Mouse (Mus musculus): ENCODE measurements around the gene Lrfn4. TPM values are rescaled to one million over a fixed set of nuclear protein-coding genes. Genes with fewer than 3 reads are reported as not detected.

Lrfn4 gene
- polyA plus RNA-seq, 1 experiment from 2014 or later = 46.6 TPM

- in situ Hi-C loops (cut with MboI; ENCODE audit: low pct_unique_long_range_greater_than_20kb) = no loop called here
- ATAC-seq (no peak), DNase-seq (ENCODE audit: low read depth, low spot score) (no peak)
- no peaks in the 10 kb centered on the region for H3K27me3 ChIP-seq
- no peak for TF ChIP-seq CTCF (IDR thresholded peaks at IDR 0.05)
- ChIA-PET CTCF (no interaction called here), POLR2A (no interaction called here)
These were observed 3.1 kb downstream of the Lrfn4 start for GRCm38 (mm10) chr19:4612181-4612961.

GRCm38 (mm10) chr19:4610109-4610508 lies 5.4 kb downstream of the Lrfn4 start:
- in situ Hi-C loops (cut with MboI; ENCODE audit: low pct_unique_long_range_greater_than_20kb) = no loop called here
- no peak for TF ChIP-seq CTCF (IDR thresholded peaks at IDR 0.05)
- DNase-seq (ENCODE audit: low read depth, low spot score) = no peak
- H3K27me3 ChIP-seq = no peaks in the 10 kb centered on the region
- ChIA-PET POLR2A (no interaction called here), CTCF (interaction anchor here (0.8 to 1.2 kb wide), 2 partner anchors 11 to 24 kb away, joined by 3 read pairs; no protein-coding TSS in a partner anchor)
- ATAC-seq = no peak

DNA sequence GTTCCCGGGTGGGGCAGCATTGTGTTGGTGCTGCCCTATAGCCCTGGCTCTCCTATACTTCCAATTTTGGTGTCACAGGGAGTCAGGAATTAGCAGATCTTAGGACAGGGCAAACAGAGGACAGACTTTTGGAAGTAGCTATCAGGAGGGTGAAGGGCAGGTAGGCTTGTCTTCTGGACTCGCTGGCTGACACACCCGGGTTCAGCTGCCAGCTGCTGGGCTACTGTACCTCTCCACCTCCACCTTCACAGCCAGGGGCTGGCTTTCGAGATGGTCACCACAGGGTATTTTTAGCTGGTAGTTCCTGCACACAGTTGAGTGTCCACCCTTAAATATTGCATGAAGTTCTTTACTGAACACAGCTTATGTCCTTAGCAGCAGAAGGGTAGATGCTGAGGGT lies 7.0 kb downstream of the Lrfn4 start:
- POLR2A ChIA-PET = no interaction called here
- in situ Hi-C loops (cut with MboI; ENCODE audit: low pct_unique_long_range_greater_than_20kb) = no loop called here
- DNase-seq (ENCODE audit: low read depth, low spot score) = no peak
- ATAC-seq = no peak
- no peaks in the 10 kb centered on the region for H3K27me3 ChIP-seq
- TF ChIP-seq CTCF (IDR thresholded peaks at IDR 0.05) = no peak
- CTCF ChIA-PET = interaction anchor here (1.0 kb wide), 1 partner anchor 111 kb away, joined by 3 read pairs; no protein-coding TSS in a partner anchor

- no peak for TF ChIP-seq CTCF (IDR thresholded peaks at IDR 0.05)
- in situ Hi-C loops (cut with MboI; ENCODE audit: low pct_unique_long_range_greater_than_20kb) = no loop called here
- H3K27me3 ChIP-seq = no peaks in the 10 kb centered on the region
- CTCF ChIA-PET = no interaction called here
- ATAC-seq = no peak
- POLR2A ChIA-PET = interaction anchor here (0.6 kb wide), 1 partner anchor 171 kb away, joined by 4 read pairs; no protein-coding TSS in a partner anchor
- DNase-seq (ENCODE audit: low read depth, low spot score) = no peak
These were observed 8.1 kb downstream of the Lrfn4 start for GRCm38 (mm10) chr19:4607406-4607805.

GRCm38 (mm10) chr19:4605654-4606053 lies 9.8 kb downstream of the Lrfn4 start:
- POLR2A ChIA-PET = interaction anchor here (0.7 kb wide), 1 partner anchor 21 kb away, joined by 4 read pairs; no protein-coding TSS in a partner anchor
- ATAC-seq = no peak
- CTCF ChIA-PET = no interaction called here
- in situ Hi-C loops (cut with MboI; ENCODE audit: low pct_unique_long_range_greater_than_20kb) = no loop called here
- H3K27me3 ChIP-seq = no peaks in the 10 kb centered on the region
- no peak for TF ChIP-seq CTCF (IDR thresholded peaks at IDR 0.05)
- DNase-seq (ENCODE audit: low read depth, low spot score) = no peak

GRCm38 (mm10) chr19:4603801-4604723 lies 11.4 kb downstream of the Lrfn4 start:
- no peaks in the 10 kb centered on the region for H3K27me3 ChIP-seq
- ChIA-PET POLR2A (no interaction called here), CTCF (interaction anchor here (0.7 to 1.2 kb wide), 4 partner anchors 12 to 94 kb away, joined by 3 to 4 read pairs (median 3); partner anchors contain the start of gene Pcx)
- in situ Hi-C loops (cut with MboI; ENCODE audit: low pct_unique_long_range_greater_than_20kb) = no loop called here
- no peak for TF ChIP-seq CTCF (IDR thresholded peaks at IDR 0.05)
- DNase-seq (ENCODE audit: low read depth, low spot score) (no peak), ATAC-seq (no peak)

- ATAC-seq (no peak), DNase-seq (ENCODE audit: low read depth, low spot score) (no peak)
- POLR2A ChIA-PET = interaction anchor here (1.1 kb wide), 1 partner anchor 10 kb away, joined by 3 read pairs; no protein-coding TSS in a partner anchor
- H3K27me3 ChIP-seq = no peaks in the 10 kb centered on the region
- in situ Hi-C loops (cut with MboI; ENCODE audit: low pct_unique_long_range_greater_than_20kb) = no loop called here
- TF ChIP-seq CTCF (IDR thresholded peaks at IDR 0.05) = no peak
- CTCF ChIA-PET = interaction anchor here (1.0 to 1.2 kb wide), 2 partner anchors 12 to 15 kb away, joined by 3 read pairs; no protein-coding TSS in a partner anchor
These were observed 13.0 kb downstream of the Lrfn4 start for GRCm38 (mm10) chr19:4602459-4602858.

DNA sequence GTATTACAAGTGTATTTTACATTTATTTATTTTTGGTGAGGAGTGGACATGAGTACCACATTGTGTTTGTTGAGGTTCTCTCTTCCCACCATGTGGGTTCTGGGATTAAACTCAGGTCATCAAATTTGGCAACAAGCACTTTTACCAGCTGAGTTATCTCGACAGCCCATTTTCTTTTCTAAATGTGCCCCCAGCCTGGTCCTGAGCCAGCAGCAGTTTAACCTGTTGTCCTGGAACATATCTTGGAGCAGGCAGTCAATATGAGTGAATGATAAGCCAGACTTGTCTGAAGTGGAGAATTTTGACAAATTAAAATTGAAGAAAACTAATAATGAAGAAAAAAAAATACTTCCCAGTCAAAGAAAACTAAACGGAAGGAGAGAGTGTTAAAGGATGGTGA lies 19.4 kb downstream of the Lrfn4 start:
- H3K27me3 ChIP-seq = no peaks in the 10 kb centered on the region
- ChIA-PET POLR2A (no interaction called here), CTCF (no interaction called here)
- ATAC-seq = no peak
- no peak for TF ChIP-seq CTCF (IDR thresholded peaks at IDR 0.05)
- in situ Hi-C loops (cut with MboI; ENCODE audit: low pct_unique_long_range_greater_than_20kb) = no loop called here
- DNase-seq (ENCODE audit: low read depth, low spot score) = no peak

DNA sequence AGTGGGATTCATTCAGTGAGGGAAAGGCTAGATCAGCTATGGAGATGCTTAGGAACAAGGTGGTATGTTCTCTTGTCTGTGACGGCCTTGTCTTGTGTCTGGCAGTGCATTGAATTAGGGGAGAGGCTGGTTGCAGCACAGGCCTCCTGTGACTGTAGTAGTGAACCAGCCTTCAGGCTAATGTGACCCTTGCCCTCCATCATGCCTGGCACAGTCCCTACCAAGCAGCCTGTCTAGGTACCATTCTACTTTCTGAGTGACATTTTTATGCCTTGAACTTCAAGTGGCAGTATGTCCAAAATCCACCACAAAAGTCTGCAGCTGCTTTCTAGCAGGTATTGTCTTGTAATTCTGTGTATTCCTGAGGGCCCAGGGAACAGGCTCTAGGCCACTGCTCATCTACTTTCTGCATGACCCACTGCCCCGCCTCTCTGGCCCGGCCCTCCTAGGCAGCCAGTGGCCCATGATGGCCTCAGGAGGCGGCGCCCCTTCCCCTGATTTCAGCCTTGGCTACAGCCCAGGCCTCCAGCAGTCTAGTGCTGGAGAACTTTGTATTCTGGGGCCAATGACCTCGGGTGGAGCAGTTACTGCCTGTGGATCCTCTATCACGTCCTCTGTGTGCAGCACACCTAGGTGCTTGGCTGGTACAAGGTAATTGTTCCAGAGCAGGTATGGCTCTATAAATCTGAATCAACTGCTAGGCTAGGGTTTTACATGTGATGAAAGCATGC lies 21.5 kb downstream of the Lrfn4 start:
- no peak for DNase-seq (ENCODE audit: low read depth, low spot score)
- H3K27me3 ChIP-seq = no peaks in the 10 kb centered on the region
- no peak for ATAC-seq
- POLR2A ChIA-PET = no interaction called here
- no peak for TF ChIP-seq CTCF (IDR thresholded peaks at IDR 0.05)
- CTCF ChIA-PET = no interaction called here
- in situ Hi-C loops (cut with MboI; ENCODE audit: low pct_unique_long_range_greater_than_20kb) = no loop called here

DNA sequence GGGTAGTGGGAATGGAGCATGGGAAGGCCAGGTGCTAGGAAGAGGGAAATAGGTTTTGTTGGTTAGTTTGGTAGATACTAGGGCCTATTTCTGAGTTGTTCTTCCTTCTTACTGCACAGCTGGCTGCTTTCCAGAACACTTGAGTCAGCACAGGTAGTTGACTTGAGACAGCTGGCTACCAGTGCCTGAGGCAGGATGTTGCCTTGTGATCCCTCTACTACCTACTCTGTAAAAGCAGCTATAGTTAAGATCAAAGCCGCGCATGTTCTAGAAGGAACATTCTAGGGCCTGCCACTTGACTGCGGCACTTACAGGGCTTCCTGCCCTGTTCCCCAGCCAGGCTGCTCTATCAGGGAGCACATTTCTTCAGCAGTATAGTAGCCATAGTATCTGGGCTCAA lies 25.4 kb downstream of the Lrfn4 start:
- no peak for TF ChIP-seq CTCF (IDR thresholded peaks at IDR 0.05)

More for the DNA sequence above, 25.4 kb downstream of the Lrfn4 start:
- in situ Hi-C loops (cut with MboI; ENCODE audit: low pct_unique_long_range_greater_than_20kb) = no loop called here
- ATAC-seq (no peak), DNase-seq (ENCODE audit: low read depth, low spot score) (no peak)
- CTCF ChIA-PET = interaction anchor here (1.4 kb wide), 1 partner anchor 13 kb away, joined by 3 read pairs; no protein-coding TSS in a partner anchor
- H3K27me3 ChIP-seq = no peaks in the 10 kb centered on the region
- POLR2A ChIA-PET = interaction anchor here (0.7 kb wide), 1 partner anchor 23 kb away, joined by 3 read pairs; no protein-coding TSS in a partner anchor
